Mouse (Mus musculus) lung, postnatal 4 days (tissue): ENCODE measurements around the gene Pik3c2b.

ENCODE experiments used
- DNase-seq, 2 experiments: peaks; one replicate each; pipeline ENCODE4 v3.0.0; 2021

The Pik3c2b gene

GRCm38 (mm10) chr1:133074541-133074940 lies 29.1 kb downstream of the Pik3c2b start:
- DNase-seq: no peak

DNA sequence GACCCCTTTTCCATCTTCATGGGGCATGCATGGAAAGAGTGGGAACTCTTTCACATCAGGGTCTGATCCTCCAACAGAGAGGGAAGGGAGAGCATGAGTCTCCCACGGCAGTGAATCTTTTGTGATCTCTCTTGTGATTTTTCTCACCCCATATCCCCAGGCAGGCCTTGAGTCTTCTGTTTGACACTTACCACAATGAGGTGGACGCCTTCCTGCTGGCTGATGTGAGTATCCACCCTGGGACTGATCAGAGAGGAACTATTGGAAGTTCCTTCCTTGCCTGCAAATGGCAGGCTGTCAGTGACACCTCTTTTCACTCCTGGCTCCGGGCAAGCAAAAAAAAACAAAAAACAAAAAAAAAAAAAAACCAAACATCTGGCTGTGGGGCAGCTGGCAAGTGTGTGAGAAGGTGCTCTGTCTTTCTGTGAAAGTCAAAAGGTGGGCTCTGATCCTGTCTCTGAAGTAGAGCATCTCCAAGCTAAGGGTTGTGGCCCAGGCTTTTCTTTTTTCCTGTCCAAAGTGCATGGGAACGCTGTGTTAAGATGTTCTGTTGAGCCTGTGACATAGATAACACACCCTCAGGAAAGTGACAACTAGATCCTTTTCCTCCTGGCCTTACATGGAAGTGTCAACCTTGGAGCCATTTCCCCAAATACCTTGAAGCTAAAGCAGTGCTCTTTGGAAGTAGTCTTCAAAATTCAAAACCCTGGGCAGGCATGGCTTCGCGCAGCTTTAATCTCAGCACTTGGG lies 30.4 kb downstream of the Pik3c2b start:
- DNase-seq: no peak

GRCm38 (mm10) chr1:133076681-133077514 lies 31.4 kb downstream of the Pik3c2b start:
- DNase-seq: peak; percentile 54 to 78

DNA sequence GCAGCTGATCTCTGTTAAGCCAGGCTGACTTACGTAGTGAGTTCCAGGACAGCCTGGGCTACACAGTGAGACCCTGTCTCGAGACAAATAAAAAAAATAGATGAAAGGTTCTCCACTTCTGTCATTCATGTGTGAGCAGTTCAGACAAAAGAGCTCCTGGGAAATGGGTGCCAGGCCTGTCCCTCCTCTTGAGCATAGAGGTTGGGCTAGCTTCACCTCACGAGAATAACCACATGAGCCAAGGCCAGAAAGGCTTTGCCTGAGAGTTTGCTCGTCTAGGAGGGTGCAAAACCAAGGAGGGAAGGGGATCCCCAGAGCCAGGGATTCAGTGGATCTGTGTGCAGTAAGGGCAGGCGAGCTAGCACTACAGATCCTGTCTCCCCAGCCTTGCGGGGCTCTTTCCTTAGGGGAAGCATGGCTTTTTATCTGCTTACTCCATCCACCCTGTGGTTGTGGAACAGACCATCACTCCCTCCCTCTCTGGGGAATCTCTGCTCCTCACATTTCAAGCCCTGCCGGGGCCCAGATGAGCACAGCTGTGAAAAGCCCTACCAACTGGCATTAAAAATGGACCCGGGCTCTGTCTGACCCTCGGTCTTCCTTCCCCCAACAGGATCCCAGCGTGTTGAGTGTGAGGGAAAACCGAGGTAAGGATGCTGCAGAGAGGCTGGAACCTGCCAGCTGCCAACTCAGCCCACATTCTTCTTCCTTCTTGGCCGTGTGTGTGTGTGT lies 32.3 kb downstream of the Pik3c2b start:
- DNase-seq: peak in 1 of 2 experiments; percentile 64

- no peak for DNase-seq
These were observed 32.9 kb downstream of the Pik3c2b start for GRCm38 (mm10) chr1:133078338-133078727.

DNA sequence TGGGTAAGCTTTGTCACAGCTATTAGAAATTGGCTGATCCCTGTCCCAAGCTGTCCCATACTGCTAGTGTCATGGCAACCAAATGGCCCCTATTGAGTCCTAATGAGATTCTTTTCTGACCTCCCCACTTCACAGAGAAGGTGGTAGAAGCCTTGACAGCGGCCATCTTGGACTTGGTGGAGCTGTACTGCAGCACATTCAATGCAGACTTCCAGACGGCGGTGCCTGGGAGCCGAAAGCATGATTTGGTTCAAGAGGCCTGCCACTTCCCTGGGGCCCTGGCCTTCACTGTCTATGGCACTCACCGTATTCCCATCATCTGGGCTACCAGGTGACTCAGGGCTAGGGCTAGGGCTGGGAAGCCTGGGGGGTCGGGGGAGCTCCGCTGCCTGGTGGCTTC lies 34.0 kb downstream of the Pik3c2b start:
- no peak for DNase-seq

- no peak for DNase-seq
These were observed 34.7 kb downstream of the Pik3c2b start for GRCm38 (mm10) chr1:133080079-133080561.

- no peak for DNase-seq
These were observed 35.2 kb downstream of the Pik3c2b start for GRCm38 (mm10) chr1:133080717-133081116.

DNA sequence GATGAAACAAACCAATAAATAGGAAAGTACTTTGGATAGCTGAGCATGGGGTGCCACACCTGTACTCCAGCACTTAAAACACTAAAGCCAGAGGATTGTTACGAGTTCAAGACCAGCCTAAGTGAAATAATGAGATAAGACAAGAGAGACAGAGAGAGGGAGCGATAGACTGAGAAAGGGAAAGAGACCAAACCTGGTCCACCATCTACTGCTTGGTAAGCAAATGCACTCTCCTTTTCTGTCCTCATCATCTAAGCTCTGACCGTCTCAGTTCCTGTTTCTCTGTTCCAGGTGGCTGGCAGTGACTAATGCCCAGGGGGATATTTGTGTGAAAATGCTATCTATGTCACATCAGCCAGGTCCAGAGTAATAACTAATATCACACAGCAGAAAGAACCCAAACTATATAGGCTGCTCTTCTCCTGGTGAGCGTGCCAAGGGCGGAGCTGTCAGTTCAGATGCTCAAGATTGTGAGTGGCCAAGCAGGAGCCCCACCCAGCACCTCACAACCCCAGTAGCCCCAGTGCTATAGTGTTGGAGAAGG lies 37.6 kb downstream of the Pik3c2b start:
- DNase-seq: no peak

GRCm38 (mm10) chr1:133083942-133084625 lies 38.6 kb downstream of the Pik3c2b start:
- peak; percentile 58 to 79 for DNase-seq

GRCm38 (mm10) chr1:133084708-133085416 lies 39.4 kb downstream of the Pik3c2b start:
- DNase-seq: no peak

DNA sequence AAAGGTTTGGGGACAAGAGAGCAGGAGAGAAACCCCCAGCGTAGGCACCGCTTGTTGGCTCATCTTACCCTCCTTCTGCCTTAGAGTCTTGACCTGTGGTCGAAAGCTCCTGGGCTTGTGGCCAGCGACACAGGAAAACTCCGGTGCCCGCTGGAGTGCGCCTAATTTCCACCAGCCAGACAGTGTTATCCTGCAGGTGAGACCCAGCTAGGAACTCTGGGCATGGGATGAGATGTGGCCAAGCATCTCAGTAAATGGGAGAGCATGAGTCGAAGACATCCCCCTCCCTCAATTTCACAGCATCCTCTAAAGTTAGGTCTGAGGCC lies 39.9 kb downstream of the Pik3c2b start:
- no peak for DNase-seq

DNA sequence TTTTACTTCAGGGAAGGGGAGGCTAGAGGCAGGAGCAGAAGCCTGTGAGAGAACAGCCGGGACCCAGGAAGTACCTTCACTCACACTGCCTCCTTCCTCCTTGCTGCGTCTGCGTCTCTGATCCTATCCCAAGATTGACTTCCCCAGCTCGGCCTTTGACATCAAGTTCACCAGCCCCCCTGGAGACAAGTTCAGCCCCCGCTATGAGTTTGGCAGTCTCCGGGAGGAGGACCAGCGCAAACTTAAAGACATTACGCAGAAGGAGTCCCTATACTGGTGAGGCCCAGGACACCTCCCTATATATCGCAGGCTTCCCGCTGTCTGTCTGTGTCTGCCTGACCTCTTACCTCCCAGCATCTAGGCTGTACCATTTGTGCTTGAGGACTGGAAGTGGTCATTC lies 41.3 kb downstream of the Pik3c2b start:
- DNase-seq: no peak

DNA sequence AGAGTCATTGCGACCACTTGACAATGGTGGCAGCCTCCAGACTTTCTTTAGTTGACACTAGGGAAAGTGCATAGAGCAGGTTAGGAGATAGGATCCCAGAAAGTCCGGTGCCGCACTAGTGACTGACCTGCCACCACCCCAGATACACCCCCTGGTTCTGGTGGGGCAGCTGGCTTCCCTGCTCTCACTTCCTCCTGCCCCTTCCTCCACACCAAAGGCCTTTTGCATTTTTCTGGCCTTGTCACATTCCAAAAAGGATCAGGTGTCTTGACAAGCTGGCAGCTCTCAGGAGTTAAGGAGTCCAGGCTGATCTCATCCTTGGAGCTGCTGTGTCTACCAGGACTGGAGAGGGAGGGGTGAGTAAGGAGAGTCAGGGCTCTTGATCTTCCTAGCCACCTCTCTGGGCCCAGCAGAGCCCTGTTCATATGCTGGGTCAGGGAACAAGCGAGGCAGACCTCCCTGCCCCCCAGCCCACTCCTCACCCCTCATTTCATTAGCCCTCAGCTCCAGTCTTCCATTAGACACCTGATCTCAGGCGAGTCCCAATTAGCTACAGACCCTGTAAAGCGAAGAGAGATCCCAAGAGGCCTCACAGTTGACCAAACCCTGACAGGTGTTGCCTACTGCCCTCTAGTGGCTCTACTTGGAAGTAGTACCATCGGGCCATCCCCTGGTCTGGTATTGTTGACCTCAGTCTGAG lies 41.9 kb downstream of the Pik3c2b start:
- peak in 1 of 2 experiments; percentile 77 for DNase-seq

DNA sequence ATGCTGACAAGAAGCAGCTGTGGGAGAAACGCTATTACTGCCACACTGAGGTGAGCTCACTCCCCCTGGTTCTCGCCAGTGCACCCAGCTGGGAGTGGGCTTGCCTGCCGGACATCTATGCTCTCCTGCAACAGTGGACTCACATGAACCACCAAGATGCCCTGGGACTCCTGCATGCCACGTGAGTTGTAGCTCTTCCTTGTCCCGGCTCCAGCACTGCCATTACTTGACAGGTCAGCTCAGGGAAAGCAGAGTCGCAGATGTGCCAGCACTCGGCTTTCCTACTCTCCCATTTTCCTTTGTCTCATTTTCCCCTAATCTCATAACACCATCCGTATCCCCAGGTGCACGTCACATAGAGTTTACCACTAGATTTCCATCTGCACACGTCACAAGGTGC lies 42.7 kb downstream of the Pik3c2b start:
- no peak for DNase-seq

DNA sequence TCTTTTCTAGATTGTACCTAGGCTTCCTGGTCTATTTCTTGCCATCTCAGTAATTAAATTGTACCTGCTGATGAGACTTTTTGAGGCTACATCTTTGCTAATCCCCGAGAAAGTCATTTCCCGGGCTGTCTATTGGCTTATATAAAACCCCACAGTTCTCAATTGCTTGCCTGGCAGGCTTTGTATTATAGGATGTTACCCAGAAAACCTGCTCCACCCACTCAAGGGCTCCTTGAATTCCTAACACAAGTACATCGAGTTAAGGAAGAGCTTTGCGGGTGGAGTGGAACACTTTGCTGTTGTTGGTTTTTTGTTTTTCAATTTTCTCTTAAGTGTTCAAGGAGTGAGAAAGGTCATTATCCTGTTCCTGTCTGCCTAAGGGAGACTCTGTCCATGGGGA lies 43.9 kb downstream of the Pik3c2b start:
- DNase-seq: no peak

- peak; percentile 80 to 92 for DNase-seq
These were observed 45.2 kb downstream of the Pik3c2b start for GRCm38 (mm10) chr1:133090641-133091040.

- DNase-seq: peak; percentile 71 to 89
These were observed 46.0 kb downstream of the Pik3c2b start for GRCm38 (mm10) chr1:133091483-133091882.

DNA sequence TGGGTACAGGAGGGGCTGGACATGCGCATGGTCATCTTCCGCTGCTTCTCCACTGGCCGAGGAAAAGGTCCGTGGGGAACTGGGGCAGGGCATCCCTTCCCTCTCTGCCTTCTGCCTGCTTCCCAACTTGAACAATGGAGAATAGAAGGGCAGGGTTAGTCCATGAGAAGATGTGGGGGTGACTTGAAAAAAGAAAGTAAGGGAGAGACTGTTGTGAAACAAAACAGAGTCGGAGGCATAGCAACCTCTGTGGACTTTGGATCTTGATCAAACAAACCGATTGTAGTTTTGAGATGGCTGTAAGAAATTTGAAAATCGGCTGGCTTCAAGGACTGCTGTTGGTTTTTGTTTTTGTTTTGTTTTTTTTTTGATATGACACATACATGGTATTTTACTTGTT lies 48.3 kb downstream of the Pik3c2b start:
- DNase-seq: no peak

DNA sequence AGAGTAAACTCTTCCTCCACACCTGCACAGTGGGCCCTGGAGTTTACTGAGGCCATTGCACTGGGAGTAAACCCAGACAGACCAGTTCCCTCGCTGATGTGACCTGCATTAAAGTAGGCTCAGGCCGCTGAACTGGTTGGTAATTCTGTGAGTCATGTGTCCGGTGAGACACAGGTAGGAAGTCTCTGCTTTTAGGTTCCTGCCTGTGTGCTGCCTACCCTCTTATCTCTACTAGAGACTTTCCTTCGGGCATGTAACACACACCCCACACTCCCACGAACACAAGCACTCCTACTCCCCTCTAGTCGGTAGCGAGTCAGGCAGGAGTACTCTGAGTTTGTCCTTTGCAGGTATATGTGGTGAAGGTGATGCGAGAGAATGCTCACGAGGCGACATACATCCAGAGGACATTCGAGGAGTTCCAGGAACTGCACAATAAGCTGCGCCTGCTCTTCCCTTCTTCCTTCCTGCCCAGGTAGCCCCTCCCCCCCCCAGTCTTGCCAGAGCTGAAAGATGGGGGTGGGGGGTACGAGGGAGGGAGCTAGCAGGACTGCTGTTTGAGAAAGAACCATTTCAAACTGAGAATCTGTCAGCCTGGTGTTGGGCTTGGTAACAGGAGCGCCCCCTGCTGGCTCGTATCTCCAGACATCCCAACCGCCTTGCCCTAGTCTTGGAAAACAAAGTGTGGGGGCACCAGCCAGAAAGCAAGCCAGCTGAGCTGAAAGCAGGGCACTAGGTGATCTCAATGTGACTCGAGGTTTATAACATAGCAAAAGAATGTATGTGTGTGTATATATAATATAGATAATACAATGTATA lies 55.7 kb downstream of the Pik3c2b start:
- DNase-seq: peak; percentile 78 to 84
